In the genomic region with DNA sequence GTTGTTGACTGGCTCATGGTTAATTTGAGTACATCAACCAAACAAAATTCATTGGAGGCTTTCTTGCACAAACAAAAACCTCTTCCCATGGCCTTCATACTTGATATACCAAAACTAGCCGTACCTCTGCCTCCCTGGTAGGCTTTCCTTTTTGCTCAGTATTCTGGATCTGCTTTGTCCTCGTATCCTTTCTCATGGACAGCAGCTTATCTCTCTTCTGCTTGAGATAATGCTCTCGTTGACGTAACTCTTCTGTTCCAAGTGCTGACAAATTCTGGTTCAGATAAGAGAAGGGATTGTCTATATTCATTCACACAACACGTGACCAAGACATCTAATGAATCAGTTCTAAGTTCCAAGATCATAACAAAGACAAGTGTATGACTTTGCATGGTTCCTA, we compare ENCODE assay signal across 25 mouse cellular contexts.
"Had no signal": no experiment of that assay in that cellular context is flagged by ENCODE, and none has a peak within 500 bp of the region (broad histone marks: within the 10 kb centered on the region; RNA-seq: fewer than 3 reads in every experiment).

No protein-coding gene starts in this region.

- H3K27ac ChIP-seq: embryonic facial prominence, embryonic 10.5 days; embryonic facial prominence, embryonic 12.5 days; embryonic facial prominence, embryonic 13.5 days; embryonic facial prominence, embryonic 15.5 days; forebrain, embryonic 10.5 days; forebrain, embryonic 12.5 days; forebrain, embryonic 13.5 days; forebrain, embryonic 15.5 days; gastrocnemius, adult 2 months; heart, adult 2 months had no signal

- H3K4me3 ChIP-seq: embryonic facial prominence, embryonic 10.5 days; embryonic facial prominence, embryonic 12.5 days; embryonic facial prominence, embryonic 13.5 days; embryonic facial prominence, embryonic 15.5 days; erythroblast, embryonic 14.5 days; forebrain, embryonic 10.5 days; forebrain, embryonic 12.5 days; forebrain, embryonic 13.5 days; forebrain, embryonic 15.5 days; gastrocnemius, adult 2 months; heart, adult 2 months had no signal

- H3K27me3 ChIP-seq: embryonic facial prominence, embryonic 12.5 days; embryonic facial prominence, embryonic 13.5 days; embryonic facial prominence, embryonic 15.5 days; forebrain, embryonic 12.5 days; forebrain, embryonic 13.5 days; forebrain, embryonic 15.5 days had no signal

- H3K9ac ChIP-seq: embryonic facial prominence, embryonic 12.5 days; embryonic facial prominence, embryonic 13.5 days; embryonic facial prominence, embryonic 15.5 days; forebrain, embryonic 12.5 days; forebrain, embryonic 13.5 days; forebrain, embryonic 15.5 days; forebrain, postnatal 0 days had no signal

- H3K9me3 ChIP-seq: embryonic facial prominence, embryonic 10.5 days; embryonic facial prominence, embryonic 12.5 days; embryonic facial prominence, embryonic 13.5 days; embryonic facial prominence, embryonic 15.5 days; forebrain, embryonic 10.5 days; forebrain, embryonic 12.5 days; forebrain, embryonic 13.5 days; forebrain, embryonic 15.5 days had no signal

- DNase-seq: cerebellum, adult 9-10 months; cerebellum, adult 9-11 months; cerebellum, postnatal 10 days; cerebellum, postnatal 14 days; cerebellum, postnatal 25 days; cerebellum, postnatal 36 days; embryo, embryonic 11 days; forebrain, postnatal 0 days; gastrocnemius, adult 2 months; gastrocnemius, postnatal 10 days; gastrocnemius, postnatal 14 days; gastrocnemius, postnatal 25 days; gastrocnemius, postnatal 36 days; heart, adult 11 months; heart, adult 18-20 months; heart, adult 2 months had no signal

- H3K4me1 ChIP-seq: embryonic facial prominence, embryonic 10.5 days; embryonic facial prominence, embryonic 12.5 days; embryonic facial prominence, embryonic 13.5 days; embryonic facial prominence, embryonic 15.5 days; forebrain, embryonic 10.5 days; forebrain, embryonic 12.5 days; forebrain, embryonic 13.5 days; forebrain, embryonic 15.5 days had no signal
